Mouse (Mus musculus) retina, embryonic 14.5 days (tissue): Measurements from ENCODE around the gene Papss1.

Source experiments
- DNase-seq: peaks from one replicate; pipeline ENCODE4 v3.0.0-alpha.2; 2015; ENCODE audit warnings: low spot score

Gene Papss1

DNA sequence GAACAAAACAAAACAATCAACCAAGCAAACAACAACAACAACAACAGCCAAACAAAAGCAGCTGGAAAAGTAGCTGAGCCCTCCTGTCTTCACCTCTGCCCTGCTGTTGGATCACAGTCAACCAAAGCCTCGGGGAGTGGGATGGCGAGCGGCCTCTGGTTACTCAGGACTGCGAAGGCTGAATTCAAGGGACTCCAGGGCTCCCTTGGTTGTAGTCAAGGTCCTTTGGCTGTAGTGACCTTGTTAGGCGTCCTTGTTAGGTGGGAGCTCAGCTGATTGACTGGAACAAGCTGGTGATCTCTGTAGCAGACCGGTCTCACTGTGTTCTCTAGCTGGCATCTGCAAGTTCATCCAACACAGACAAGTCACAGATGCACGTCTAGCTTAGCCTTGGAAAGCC, 16.5 kb downstream of the Papss1 start:
- no peak for DNase-seq

DNA sequence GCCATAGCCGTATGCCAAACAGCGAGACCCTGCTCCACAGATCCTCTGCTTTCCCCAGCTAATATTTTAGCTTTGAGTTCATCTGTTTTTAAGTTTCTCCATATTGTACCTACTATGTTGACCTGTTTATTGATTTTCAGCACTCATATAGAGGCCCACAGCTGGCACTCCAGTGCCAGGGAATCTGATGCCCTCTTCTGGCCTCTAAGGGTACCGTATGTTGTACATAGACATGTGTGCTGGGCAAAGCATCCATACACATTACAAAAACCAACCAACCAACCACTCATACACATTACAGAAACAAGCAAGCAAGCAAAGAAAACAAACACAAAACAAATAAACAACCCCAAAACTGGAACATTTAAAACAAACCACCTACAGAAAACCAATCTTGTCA, 22.2 kb downstream of the Papss1 start:
- DNase-seq: no peak

DNA sequence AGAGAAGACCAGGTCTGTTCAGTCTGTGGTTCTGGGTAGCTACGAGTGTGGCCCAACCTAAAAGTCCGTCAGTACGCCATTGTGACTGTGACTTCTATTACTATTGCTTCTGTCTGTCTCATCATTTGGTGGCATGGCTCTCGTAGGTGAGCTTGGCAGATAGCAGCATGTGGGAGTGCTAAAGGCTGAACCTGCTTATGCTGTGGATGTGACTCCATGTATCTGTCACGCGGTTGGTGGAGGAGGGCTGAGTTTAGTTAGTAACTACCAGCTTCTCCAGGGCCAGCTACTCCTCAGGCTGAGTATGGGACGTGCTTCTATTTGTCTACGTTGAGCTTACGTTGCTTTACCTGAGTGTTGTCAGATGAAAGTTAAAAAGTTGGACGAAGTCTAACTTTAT, 23.4 kb downstream of the Papss1 start:
- DNase-seq: no peak

DNA sequence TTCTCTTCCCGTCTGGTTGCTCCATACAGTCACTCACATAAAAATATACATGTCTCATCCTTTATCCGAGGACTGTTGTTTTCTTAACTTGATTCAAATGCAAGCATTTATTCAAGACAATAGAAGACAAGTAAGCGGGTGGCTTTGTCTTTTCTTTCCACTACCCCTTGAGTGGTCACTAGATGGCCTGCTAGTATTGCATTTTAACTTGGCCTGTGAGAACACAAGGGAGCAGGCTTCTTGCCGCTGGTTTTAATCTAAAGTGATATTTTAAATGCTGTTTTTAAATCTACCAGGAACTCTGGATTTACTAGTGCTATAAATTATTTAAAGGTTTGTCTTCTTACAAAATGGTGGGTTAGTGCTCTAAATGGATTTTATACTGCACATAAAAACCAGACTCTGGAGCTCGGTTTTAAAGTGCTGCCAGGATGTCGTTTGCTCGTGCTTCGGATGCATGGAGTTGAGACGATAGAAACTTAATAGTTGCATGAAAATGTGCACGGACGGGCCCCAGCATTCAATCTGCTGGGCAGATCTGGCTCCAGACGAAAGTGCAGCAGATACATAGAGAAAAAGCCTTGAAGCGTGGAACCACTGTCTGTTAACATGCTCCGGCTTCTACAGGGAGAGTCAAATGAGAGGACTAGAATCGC, 28.7 kb downstream of the Papss1 start:
- DNase-seq: peak; percentile 10

DNA sequence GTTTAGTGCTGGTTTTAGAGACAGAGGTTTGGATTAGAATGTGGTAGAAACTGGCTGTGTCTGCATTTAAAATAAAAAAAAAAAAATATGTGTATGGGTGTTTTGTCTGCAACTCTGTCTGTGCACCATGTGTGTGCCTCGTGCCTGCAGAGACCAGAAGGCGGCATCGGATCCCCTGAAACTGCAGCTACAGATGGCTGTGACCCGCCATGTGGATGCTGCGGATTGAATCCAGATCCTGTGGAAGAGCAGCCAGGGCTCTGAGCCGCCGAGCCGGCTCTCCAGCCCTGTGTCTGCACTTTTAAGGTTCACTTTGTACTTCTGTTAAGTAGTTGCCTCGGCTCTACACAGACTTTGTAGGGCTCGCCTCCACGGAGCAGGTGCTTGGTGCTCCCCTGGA, 29.8 kb downstream of the Papss1 start:
- no peak for DNase-seq

DNA sequence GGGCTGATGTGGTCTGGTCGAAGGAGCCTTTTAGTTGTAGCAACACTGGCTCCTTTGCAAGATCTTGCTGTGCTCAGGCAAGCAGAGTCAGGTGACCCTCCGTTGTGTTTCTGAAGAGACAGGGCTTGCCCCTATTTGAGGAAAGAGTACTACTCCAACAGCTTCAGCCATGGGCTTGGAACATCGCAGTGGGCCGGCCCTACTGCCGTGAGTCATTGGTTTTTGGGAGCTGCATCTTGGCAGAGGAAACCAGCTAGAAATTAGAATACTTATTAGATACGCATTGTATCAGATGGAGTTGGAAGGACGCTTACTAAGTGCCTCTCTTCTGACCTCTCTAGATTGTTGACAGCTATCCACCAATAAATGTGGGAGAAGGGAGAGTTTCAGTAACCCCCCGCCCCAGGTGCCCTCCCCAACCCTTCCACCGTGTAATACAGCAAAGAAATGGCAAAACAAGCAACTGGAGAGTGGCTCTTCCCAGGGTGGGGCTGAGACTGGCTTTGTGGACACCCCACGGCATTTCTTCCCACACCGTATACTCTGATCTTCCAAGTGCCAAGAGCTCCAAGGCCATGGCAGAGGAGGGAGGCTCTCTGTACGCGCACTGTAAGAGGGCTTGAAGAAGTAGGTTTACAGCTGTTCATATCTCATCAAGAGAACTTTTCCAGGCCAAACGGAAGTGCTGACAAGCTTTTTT, 31.1 kb downstream of the Papss1 start:
- DNase-seq: no peak

DNA sequence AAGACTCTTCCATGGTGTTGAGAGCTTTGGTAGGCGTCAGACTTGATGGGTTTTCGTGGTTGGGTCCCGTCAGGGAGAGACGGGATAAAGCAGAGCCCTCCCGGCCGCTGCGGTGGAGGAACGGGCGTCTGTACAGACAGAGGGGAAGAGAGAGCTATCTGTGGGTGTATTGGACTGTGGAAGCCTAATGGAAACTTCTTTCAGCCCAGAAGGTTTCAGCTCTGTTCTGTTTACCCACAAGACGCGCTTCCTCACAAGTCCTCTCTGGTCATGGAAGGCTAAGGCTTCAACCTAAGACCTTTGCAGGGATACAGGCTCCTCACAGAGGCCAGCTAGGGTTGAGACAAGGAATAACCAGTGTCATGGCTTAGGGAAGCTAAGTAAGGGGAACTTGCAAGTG, 36.2 kb downstream of the Papss1 start:
- no peak for DNase-seq

DNA sequence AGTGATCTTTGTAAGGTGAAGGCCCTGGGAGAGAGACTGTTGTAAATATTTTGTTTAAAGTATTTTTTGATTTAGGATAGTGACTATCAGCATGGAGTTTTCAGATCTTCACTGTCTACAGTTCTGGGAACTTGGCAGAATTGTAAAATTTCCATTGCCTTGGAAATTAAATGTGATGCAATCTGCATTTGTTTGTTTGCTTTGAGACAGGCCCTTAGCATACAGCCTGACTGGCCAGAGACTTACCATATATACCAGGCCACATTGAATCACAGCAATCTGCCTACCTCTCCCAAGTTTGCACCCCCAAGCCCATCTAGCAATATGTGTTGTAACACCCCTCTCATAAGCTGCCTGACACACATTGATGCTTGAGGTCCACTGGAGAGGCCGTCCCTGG, 36.8 kb downstream of the Papss1 start:
- DNase-seq: no peak

DNA sequence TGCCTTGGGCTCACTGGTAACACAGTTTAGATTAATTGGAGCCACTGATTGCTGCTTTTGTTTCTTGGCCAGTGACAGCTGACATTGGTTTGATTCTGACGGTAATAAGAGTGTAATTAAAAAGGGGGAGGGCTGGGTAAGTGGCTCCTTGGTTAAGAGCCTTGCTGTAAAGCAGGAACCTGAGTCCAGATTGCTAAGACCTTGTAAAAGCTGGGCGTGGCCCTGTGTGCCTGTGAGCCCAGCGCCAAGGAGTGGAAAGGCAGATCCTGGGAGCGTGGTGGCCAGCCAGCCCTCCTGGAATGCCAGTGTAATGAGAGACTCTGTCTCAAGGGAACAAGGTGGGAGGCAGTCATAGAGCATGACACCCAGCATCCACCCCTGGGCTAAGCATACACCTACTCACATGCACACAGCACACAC, 38.4 kb downstream of the Papss1 start:
- no peak for DNase-seq

DNA sequence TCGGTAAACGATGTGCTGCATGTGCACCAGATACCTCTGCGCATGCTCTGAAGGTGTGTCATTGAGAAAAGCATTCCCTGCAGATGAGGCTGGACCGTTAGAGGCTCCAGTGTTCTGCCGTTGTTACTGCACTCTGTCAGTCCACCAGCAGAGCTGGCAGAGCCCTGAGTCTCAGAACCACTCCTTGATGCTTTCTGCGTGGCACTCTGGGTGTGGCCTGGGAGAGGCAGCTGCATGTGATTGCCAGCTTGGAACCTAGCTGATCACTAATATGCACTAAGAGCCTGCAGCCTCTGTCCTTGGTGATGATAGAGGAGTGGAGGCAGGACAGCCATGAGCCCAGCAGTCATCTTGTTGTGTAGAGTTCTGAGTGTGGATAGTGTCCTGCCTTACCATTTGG, 43.5 kb downstream of the Papss1 start:
- DNase-seq: no peak

DNA sequence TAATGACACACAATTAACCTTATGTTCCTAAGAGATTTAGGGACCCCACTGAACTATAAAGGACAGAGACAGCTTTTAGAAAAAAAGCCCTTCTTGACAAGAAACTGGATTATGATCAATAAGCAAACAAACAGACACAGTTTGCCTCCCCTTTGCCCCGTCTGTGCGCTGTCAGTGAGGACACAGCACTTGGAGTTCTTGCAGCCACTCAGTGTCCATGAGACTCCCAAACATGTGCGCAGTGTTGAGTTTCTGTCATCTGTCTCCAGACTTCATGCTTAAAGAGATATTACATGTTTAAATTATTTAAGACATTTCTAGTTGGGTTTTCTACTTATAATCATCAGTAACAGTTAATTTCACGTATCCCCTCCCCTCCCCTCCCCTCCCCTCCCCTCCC, 45.1 kb downstream of the Papss1 start:
- no peak for DNase-seq

DNA sequence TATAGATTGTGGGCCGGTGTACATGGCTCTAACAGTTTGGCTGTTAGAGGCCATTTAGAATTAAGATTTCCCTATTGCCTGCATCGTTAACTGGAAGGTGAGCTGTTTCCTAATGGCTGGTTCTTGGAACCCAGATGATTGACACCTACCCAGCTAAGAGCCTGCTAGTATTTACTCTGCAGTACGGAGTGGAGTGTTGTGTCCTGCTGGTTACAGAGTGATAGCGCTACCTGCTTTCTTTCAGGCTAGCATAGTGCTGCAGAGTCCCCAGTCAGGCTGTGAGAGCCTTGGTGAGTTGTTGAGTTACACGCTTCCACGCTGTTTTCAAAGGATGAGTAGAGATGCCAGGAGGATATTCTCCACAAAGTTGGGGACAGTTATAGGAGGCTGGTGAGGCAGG, 46.0 kb downstream of the Papss1 start:
- no peak for DNase-seq

DNA sequence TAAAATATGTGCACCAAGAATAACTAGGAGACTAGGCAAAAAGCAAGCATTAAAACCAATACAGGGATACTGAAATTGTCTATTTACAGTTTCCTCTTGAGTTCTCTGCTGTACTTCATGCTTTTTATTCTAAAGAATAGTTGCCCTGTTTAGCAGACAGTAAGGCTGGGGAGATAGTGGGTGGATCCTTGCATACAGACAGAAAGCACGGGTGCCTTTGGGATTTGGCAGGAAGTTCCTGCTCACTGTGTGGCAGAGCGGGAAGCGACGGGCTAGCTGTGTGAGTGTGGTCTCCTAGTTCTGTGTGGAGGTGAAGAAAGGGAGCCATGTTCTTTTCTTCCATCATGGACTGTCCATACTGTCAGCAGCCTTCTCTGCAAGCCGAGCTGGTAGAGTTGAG, 48.3 kb downstream of the Papss1 start:
- DNase-seq: no peak

DNA sequence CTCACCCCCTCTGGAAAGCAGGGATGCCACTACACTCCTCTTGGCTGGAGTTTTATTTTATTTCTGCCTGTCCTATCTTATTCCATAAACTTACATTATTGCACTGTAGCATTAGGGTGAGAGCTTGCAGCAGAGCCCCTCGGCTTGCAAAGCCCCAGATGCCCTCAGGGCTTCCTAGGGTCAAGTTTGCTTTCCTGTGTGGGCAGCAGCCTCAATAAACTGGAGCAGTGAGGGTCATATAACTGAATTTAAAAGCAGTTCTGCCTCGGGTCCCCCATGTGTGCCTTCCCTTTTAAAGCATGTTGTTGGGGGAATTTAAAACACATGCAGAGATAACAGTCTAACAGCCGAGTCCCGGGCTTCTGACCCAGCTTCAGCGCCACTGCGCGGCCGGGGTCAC, 49.5 kb downstream of the Papss1 start:
- DNase-seq: no peak

DNA sequence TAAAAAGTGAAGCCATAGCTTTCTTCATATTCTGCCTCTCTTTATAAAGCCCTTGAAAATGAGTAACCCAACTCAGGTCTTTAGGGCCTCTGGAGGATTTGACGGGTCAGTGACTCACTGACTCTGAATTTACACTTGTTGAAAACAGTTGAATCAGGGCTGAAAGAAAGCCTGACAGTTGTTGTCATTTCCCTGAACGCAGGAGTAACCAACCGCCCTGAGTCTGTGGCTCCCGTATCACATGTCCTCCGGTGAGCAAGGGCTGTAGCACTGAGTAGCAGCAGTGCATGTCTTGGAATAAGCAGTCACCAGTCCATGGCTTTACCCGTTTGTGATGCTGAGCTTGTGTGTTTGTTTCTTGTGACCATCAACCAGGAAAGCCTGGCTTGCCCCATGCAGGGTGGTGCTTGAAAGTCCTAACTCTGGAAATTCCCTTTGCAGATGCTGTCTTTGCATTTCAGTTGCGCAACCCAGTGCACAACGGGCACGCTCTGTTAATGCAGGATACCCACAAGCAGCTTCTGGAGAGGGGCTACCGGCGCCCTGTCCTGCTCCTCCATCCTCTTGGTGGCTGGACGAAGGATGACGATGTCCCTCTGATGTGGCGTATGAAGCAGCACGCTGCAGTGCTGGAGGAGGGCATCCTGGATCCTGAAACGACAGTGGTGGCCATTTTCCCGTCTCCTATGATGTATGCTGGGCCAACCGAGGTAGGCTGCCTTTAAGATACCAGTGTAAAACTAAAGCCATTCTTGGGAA, 54.2 kb downstream of the Papss1 start:
- no peak for DNase-seq

DNA sequence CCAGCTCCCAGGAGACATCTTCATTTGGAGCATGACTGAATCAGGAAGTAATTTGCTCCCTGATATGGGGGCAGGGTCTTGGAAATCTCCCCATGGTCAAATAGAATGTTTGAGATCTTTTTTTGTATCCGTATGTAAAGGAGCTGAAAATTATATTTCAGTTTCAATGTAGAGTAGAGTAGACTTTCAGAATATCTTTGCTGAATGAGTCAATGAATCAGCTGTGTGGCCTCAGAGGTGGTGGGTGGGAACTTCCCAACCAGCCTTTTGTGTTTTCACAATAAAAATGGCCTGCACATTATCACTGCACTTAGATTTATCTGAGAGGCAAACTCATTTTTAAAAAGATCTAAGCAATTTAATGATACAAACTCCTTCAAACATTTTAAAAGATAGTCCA, 58.6 kb downstream of the Papss1 start:
- no peak for DNase-seq

DNA sequence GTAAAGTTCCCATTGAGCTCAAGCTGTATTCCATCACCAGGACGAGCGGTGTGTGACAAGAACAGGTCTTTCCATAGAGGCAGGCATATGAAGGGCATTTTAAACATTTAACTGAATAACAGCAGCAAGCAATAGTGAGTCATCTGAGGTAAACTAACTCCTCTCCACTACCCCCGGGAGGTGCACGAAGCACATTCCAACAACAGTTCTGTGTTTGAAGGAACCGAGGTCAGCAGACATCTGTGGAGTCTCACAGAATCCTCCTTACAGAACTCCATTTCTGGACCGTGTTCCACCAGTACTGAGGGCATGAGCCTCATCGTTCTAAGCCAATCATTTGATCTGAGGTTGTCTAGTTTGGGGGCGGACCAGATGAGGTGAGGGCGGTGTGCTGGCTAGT, 59.5 kb downstream of the Papss1 start:
- DNase-seq: no peak

DNA sequence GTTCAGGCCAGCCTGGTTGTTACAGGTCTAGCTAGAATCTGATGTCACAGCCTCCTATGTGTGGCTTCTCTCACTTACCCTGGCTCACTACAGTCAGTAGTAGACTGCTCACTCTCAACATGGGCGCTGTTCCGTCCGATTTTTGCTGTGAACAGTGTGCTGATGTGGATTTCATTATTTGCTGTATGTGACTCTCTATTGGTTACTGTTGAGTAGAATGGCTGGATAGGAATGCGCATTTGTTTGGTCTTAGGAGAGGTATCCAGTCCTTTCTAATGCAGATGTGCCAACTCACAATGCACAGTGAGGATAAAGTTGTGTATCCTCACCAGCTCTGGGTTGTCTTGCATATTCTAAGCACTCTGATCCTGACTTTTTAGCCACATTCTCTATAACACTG, 62.9 kb downstream of the Papss1 start:
- no peak for DNase-seq

DNA sequence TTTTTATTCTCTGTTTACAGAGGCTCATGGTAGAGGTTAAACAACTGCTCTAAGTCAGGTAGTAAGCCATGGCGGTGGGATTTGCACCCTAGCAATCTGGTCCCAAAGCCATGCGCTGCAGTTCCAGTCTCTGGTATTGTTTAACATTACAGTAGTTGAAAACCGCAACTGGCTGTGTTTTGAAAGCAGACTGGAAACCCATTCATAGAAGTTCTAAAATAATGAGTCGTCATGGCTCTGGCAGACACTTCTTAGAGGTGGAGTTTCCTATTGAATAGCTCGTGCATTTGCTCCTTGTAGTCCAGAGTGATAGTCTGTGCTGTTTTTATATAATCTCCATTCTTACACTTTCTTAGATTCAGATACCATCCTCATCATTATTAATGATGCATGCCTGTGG, 63.7 kb downstream of the Papss1 start:
- no peak for DNase-seq

DNA sequence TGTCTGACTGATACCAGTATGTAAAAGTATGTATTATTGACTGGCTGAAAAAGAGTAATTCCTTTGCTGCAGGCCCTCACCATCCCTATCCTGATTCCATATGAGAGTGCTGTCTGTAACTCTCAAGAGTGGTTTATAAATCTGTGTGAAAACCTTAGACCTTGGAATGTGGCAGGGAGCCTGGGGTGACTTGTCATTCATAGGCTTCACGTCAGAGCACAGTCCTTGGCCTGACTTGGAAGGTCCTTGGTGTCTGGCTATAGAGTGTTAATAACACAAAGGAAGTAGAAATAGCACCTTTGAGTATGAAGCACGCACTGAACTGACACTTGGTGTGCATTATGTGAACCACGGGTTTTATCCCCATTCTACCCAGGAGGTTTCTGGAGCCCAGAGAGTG, 64.4 kb downstream of the Papss1 start:
- DNase-seq: no peak

DNA sequence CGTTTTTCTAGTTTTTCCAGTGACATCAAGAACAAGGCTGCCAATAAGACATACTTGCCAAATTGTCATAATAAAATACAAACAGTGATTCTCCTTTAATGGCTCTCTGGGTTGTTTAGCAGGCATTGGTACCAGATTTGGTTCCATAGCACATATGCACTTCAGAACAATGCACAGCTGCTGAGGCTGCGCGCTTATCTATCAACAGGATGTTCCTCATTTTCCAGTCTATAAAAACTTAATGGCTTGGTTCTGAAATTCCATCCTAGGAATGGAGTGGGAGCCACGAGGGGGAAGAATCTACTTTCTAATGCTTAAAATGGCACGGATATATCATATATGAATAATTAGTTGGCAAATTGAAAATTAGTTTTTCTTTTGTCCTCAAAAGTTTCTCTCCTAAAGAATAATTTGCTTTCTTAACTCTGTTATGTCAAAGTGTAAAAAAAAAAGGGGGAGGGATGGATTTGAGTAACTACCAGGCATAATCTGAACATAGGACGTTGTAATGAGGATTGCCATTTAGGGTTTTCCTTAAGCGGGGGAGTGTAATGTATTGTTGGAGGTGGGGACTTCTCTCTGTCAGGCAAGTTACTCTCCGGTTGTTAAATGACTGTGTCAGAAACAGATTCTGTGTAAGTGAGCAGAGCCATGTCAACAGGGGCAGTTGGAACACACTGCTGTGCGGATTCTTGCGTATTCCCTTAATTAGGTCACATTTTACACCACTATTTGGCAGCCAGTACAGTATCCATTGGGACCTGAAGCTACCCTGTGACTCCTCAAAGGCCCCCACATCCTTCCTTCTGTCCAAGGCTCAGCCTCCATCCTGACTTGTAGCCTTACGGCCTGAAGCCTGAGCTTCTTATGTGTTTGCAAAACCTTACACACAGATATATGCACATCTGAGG, 66.1 kb downstream of the Papss1 start:
- DNase-seq: no peak

DNA sequence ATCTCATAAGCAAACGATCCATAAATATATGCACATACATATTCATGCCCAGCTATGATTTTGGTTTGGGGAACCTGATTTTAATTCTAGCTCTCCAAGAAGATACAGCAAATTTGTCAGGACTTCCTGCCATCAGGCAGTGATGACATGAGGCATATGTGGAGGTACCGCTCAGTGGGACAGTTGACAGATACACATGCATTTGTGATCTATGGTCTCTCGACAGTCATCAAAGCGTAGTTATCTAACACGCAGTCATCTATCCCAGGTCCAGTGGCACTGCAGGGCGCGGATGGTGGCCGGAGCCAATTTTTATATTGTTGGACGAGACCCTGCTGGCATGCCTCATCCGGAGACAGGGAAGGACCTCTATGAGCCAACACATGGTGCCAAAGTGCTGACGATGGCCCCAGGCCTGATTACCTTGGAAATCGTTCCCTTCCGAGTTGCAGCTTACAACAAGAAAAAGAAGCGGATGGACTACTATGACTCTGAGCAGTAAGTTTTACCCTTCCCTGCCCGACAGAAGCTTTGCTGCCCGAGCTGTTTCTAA, 66.8 kb downstream of the Papss1 start:
- no peak for DNase-seq
